Mouse (Mus musculus) lung, adult 2 months (tissue): ENCODE measurements at regions not wholly inside any gene's neighbourhood (a gene's known extent, or its start where the extent isn't known, plus 50 kb on each side); places are given as distances from the start of the nearest gene placed in this dataset.

Experiments
- CTCF ChIP-seq: fragments of 200-500 bp; IDR thresholded peaks from 2 replicates; pipeline ENCODE4 v1.5.1; 2011; ENCODE audit warnings: mild to moderate bottlenecking, low read length, control low read depth; ENCODE audit not compliant: insufficient read depth
- POLR2A ChIP-seq: fragments of 200-500 bp; IDR thresholded peaks from 2 replicates; pipeline ENCODE4 v1.6.1; 2011; ENCODE audit warnings: low read depth, mild to moderate bottlenecking, control low read depth, low read length, borderline replicate concordance; ENCODE audit errors: extremely low read depth

DNA sequence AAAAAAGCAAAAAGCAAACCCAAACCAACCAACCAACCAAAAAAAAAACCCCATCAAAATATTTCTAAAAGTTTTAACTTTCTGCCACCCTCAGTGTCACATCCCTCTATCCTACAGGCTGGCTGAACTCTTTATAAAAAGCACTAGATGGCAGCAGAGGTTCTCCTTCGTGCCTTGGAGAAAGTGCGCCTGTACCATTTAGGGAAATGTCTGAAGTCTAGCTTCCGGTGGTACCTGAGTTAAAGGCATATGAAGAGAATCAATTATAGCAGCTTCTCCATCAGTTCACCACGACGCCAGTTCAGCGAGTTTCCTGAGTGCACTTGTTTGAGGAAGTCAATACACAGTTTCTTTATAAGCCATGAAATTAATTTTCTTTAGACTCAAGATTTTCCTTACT is 130.0 kb upstream of the Zc3h12c start:
- TF ChIP-seq CTCF: no peak
- no peak for TF ChIP-seq POLR2A
